Mouse (Mus musculus) embryonic fibroblast, embryonic 13.5 days (primary cell): Measurements from ENCODE around the gene Myo18a. TPM values are rescaled to one million over a fixed set of nuclear protein-coding genes. Genes with fewer than 3 reads are reported as not detected.
A peak's percentile ranks its signal among the peaks of the same experiment; 100 is the strongest.

ENCODE experiments used
- H3K27ac ChIP-seq: 2 replicates; pipeline ENCODE4 v1.5.1; 2012; ENCODE audit warnings: low read length, control low read depth, inconsistent platforms; ENCODE audit not compliant: insufficient read depth
- H3K4me1 ChIP-seq: 2 replicates; pipeline ENCODE4 v1.6.1; 2011; ENCODE audit warnings: low read length; ENCODE audit not compliant: control insufficient read depth, insufficient read depth
- H3K4me3 ChIP-seq: 2 replicates; pipeline ENCODE4 v1.5.1; 2011; ENCODE audit warnings: mild to moderate bottlenecking, control low read depth, low read length; ENCODE audit not compliant: insufficient read depth
- CTCF ChIP-seq: IDR thresholded peaks from 2 replicates; pipeline ENCODE4 v1.5.1; 2011; ENCODE audit warnings: mild to moderate bottlenecking, control low read depth, low read length, moderate library complexity, borderline replicate concordance; ENCODE audit not compliant: insufficient read depth
- POLR2A ChIP-seq: IDR thresholded peaks from 2 replicates; pipeline ENCODE4 v1.6.1; 2011; ENCODE audit warnings: low read depth, mild to moderate bottlenecking, control low read depth, low read length, moderate library complexity
- polyA plus RNA-seq: library from polyadenylated mRNA; stranded (reverse); fragments of >200 nt; gene quantifications from 2 replicates; pipeline ENCODE4 v1.2.4, GENCODE M21; 2011; ENCODE audit warnings: low read depth; ENCODE audit not compliant: missing spikeins, insufficient read length

Gene Myo18a
- polyA plus RNA-seq, 1 experiment: 20.1 TPM

DNA sequence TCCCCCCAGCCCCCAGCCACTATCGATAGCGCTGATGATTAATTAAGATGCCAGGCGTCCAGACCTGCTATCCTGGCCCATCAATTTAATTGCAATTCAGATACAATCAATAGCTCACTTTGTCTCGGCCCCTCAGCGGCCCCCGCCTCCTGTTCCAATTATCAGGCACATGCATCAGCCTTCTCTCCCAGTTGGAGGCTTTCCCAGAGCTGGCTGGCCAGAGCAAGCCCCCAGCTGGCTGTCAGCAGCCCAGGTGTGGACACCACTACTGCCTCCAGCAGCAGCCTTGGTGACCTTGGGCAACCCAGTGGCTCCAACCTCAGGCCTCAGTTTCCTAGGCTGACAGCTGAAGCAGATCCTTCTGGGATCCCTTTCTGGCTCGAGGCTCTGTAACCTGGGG, 67.8 kb downstream of the Myo18a start:
- Histone ChIP-seq H3K4me1 (no peaks in the 10 kb centered on the region), H3K4me3 (no peak overlapping the region), H3K27ac (no peak overlapping the region)
- TF ChIP-seq POLR2A (no peak), CTCF (no peak)

DNA sequence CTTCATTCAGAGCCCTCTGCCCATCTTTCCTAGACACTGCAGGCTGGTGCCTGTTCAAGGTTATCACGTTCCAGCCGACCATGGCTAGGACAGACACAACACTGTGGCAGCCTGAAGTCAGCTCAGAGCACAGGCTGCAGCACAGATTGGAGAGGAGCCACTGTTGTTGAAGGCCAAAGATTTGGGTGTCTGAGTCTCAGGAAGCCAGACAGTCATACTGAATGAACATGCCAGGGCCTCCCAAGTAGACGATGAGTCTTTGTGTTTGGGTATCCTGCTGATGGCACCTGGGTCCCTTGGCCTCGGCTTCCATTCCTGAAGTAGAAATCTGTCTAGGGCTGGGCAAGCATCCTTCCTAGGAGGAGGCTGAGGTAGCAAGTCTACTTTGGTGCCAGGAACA, 69.5 kb downstream of the Myo18a start:
- no peak overlapping the region for H3K4me3 ChIP-seq
- no peak for TF ChIP-seq POLR2A
- no peak for TF ChIP-seq CTCF
- H3K4me1 ChIP-seq: peaks cover 9% of the 10 kb centered on the region; the same call in 1 of the 2 replicates
- no peak overlapping the region for H3K27ac ChIP-seq

DNA sequence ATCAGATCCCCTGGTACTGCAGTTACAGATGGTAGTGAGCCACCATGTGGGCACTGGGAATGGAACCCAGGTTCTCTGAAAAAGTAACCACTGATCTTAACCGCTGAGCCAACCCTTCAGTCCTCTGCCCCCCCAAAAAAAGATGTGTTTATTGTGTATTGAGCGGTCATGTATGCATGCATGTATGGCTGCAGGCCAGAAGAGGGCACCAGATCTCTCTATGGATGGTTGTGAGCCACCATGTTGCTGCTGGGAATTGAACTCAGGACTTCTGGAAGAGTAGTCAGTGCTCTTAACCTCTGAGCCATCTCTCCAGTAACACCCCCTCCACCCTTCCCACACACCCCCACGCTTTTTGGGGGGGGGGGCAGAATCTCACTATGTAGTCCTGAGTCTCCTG, 72.1 kb downstream of the Myo18a start:
- no peak overlapping the region for H3K27ac ChIP-seq
- TF ChIP-seq CTCF (no peak), POLR2A (no peak)
- H3K4me3 ChIP-seq: no peak overlapping the region
- peaks cover 9% of the 10 kb centered on the region; the same call in 1 of the 2 replicates for H3K4me1 ChIP-seq

DNA sequence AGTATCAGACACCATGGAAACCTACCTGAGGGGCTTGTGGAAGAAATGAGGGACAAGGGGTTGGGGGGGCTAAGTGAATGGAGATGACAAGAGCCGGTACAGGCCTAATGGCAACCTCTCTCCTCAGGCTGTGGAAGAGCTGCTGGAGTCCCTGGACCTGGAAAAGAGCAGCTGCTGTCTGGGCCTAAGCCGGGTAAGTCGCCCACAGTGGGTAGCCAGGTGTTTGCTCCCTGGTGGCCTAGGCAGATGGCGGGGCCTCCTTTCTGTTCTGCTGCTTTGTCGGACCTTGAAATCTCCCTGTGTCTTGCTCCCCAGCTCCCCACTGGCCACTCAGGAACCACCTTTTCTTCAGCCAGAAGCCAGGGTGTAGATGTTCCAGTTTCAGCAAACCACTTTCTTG, 73.2 kb downstream of the Myo18a start:
- H3K4me3 ChIP-seq: no peak overlapping the region
- H3K4me1 ChIP-seq: peaks cover 9% of the 10 kb centered on the region; the same call in 1 of the 2 replicates
- TF ChIP-seq POLR2A (no peak), CTCF (no peak)
- H3K27ac ChIP-seq: 0 out of 2 replicates have a peak overlapping the region, but pooled peaks have one; percentile 22

DNA sequence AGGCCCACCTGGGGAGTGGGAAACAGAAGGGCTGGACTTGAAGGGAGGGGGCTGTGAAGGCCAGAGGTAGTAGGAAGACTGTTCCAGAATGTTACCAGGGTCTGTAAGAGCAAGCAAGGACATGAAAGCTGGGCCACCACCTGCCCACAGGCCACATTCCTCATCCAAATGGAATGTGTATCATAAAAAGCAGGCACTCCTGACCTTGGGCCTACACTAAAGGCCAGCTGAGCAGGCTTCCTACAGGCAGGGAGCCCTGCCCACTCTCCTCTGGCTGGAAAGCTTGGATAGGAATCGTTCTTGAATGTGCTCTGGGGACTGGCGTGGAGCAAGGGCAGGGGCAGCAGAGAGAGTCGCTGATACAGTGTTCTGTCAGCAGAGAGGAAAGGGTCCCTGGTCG, 73.7 kb downstream of the Myo18a start:
- TF ChIP-seq POLR2A (no peak), CTCF (no peak)
- Histone ChIP-seq H3K27ac (0 out of 2 replicates have a peak overlapping the region, but pooled peaks have one; percentile 22), H3K4me3 (no peak overlapping the region), H3K4me1 (peaks cover 9% of the 10 kb centered on the region; the same call in 1 of the 2 replicates)

DNA sequence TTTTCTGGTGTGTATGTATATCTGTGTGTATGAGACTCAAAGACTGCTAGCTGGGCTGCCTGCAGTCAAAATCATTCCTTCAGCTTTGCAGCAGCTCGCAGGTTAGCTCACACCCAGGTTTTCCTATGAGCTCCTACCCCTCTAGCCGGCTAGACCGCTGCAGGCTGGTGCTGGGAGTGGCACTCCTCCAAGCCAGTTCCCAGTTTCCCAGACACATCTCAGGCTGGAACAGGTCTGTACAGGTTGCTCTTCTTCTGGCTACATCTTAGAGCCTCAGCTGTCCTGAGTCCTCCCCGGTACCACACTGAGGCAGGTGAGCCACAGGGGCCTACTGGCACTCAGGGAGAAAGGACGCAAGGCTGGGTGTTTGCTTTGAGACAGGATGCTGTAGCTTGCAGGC, 74.8 kb downstream of the Myo18a start:
- Histone ChIP-seq H3K4me1 (peaks cover 9% of the 10 kb centered on the region; the same call in 1 of the 2 replicates), H3K4me3 (no peak overlapping the region), H3K27ac (no peak overlapping the region)
- TF ChIP-seq POLR2A (no peak), CTCF (no peak)

DNA sequence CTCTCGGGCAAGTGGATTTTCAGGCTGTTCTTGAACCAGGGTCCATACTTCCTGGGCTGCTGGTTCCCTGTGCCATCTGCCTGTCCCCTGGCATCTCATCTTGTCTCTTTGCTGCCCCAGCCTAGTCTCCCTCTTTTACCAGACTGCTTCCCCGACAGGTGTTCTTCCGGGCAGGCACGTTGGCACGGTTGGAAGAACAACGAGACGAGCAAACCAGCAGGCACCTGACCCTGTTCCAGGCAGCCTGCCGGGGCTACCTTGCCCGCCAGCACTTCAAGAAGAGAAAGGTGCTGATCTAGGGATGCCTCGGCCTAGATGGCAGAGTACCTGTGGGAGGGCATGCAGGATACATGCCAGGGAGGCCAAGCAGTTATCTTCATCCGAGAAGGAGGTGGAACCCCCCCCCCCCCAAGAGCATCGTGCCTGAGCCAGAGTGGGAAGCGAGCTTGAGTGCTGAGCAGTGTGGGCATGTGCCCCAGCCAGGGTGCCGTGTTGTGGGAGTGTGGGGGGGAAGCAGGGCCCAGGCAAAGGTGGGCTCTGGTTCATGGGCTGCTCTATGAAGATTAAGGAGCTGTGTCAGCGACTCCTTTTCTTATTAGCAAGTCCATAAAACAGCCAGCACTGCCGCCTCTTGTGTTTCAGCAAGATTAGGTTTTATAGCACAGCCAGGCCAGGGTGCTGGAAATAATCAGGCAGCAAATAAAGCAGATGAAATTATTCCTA, 77.6 kb downstream of the Myo18a start:
- TF ChIP-seq POLR2A (no peak), CTCF (no peak)
- H3K4me1 ChIP-seq: peaks cover 9% of the 10 kb centered on the region; the same call in 1 of the 2 replicates
- H3K4me3 ChIP-seq: no peak overlapping the region
- H3K27ac ChIP-seq: no peak overlapping the region

DNA sequence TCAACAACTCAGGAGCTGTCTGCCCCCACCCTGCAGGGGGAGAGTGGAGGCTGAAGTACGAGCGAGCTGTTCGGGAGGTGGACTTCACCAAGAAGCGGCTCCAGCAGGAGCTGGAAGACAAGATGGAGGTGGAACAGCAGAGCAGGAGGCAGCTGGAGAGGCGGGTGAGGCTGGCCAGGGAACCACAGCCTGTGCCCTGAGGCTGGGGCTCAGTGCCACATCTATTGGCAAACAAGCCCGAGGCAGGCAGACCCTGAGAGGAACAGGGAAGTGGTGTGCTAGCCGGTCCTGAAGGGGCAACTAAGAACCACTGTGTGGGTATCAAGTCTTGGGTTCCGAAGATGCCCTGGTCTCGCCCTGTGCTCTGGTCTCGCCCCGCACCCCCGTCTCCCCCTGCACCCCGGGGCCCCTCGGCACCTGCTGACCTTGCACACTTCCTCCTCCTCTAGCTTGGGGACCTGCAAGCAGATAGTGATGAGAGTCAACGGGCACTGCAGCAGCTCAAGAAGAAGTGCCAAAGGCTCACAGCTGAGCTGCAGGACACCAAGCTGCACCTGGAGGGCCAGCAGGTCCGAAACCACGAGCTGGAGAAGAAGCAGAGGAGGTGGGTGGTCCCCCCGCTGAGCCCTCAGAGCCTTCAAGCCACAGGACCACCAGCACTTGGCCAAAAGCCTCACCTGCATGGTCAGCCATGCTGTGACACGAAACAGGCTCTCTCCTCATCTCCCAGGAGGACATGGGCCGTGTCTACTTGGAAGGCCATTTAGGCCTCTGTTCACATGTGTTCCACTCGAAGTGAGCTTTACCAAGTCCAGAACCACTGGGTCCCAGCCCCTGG, 80.2 kb downstream of the Myo18a start:
- H3K4me3 ChIP-seq: no peak overlapping the region
- TF ChIP-seq CTCF: no peak
- no peak overlapping the region for H3K27ac ChIP-seq
- H3K4me1 ChIP-seq: no peaks in the 10 kb centered on the region

DNA sequence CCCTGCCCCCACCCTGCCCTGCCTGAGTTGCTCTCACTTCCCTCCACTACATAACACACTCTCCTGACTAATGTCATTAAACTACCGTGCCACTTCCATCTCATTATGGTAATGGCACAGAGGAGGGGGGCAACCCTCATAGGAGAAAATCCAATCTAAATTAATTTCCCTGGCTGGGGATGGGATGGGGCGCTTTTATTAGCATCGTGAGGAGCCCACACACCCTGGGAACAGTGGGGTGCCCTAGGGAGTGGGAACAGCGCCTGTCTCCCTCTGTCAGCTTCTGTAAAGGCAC, 80.8 kb downstream of the Myo18a start:
- H3K4me1 ChIP-seq: no peaks in the 10 kb centered on the region
- TF ChIP-seq POLR2A (no peak), CTCF (no peak)
- H3K4me3 ChIP-seq: no peak overlapping the region
- H3K27ac ChIP-seq: no peak overlapping the region

DNA sequence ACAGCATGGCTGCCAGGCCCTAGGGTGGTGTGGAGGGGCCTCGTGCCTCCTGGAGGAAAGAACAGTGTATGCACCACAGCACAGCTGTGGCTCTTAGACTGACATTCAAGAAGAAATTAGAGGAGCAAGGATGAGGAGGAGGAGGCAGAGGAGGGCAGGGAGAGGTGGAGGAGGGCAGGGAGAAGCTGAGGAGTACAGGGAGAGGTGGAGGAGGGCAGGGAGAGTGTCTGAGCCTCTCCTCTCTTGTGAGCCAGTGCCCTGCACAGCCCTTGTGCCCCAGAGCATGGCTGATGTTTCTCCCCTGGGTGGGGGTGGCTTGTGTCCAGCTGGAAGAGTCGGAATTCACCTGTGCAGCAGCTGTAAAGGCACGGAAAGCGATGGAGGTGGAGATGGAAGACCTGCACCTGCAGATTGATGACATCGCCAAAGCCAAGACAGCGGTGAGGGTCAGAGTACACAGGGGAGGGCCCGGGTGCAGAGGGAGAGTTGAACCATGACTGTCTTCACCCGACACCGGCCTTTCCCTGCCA, 84.6 kb downstream of the Myo18a start:
- Histone ChIP-seq H3K4me3 (no peak overlapping the region), H3K27ac (no peak overlapping the region), H3K4me1 (no peaks in the 10 kb centered on the region)
- TF ChIP-seq POLR2A (no peak), CTCF (no peak)
